Mouse (Mus musculus): ENCODE data around the gene Clip2.

DNA sequence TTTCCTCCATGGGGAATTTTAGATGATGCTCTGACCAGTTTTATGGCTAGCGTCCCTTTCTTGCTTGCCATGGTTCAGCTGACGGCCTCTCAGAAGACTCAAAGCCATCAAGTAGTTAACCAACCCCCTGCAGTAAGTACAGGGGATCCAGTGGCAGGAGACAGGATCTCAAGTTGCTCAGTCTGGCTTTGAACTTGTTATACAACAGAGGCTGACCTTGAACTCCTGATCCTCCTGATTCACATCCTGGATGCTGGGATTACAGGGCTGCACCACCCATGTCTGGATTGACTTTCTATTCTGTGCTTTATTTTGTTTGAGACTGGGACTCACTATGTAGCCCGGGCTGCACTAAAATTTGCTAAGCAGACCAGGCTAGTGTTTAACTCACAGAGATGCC lies 110.2 kb downstream of the Clip2 start:
- TF ChIP-seq CTCF (IDR thresholded peaks at IDR 0.05; ENCODE audit: borderline replicate concordance, insufficient read depth, low read length) (no peak), POLR2A (IDR thresholded peaks at IDR 0.05; ENCODE audit: low read depth, low read length) (no peak)
